Mouse (Mus musculus): Measurements from ENCODE around the gene Itsn1.

Itsn1 gene

DNA sequence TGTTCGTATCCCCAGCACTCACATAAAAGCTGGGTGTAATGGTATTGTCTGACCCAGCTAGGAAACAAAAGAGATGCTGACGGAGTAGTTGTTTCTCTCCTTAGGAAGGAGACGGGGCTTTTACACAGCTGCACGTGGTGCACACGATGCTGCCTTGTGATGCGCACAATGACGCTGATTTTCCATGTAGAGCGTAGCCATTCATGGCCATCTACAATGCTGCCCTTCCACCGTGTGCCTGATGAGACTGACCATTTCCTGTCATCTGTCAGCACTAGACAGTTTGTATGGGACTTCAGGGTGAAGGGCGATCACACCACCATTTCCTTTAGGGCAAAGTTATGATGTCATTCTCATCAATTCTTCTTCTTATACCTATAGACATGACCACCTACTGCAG is 239.6 kb downstream of the Itsn1 start:
- no peak for ATAC-seq (ENCODE audit: insufficient number of reproducible peaks, low FRiP score, low TSS enrichment)

GRCm38 (mm10) chr16:91969516-91970031 is 240.5 kb downstream of the Itsn1 start:
- ATAC-seq (ENCODE audit: insufficient number of reproducible peaks, low FRiP score, low TSS enrichment): no peak

Measured in cerebellum, adult (tissue).